Mouse (Mus musculus): ENCODE data around the gene Ptchd1. TPM values are rescaled to one million over a fixed set of nuclear protein-coding genes. Genes with fewer than 3 reads are reported as not detected.

The Ptchd1 gene
- 0.22 and 0.46 TPM in 2 replicates for polyA plus RNA-seq (2012; rRNA removed)

DNA sequence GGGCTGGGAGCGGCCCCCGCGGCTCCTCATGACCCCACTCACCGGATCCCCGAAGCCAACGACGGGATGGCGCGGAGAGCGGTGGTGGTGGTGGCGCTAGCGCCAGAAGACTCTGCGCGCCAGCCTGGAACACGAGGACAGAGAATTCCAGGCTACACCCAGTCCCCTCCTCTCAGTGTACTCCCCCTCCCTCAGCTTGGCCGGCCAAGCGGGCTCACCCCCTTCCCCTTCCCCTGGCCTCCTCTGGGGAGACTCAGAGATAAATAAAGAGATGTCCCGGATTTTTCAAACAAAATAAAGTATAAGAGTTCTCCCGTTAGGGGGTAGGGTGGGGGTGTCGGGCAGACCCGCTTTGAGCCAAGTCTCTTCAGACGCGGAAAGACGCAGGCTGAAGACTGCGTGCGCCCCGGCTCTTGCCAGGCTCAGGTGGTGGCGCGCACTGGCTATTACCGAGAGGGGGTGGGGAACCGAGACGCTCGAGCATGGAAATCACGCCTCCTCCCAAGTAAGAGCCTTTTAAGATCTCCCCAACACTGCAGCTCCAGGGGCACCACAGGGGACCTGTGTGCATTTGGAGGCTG, at the start of gene Ptchd1:
Gene Ptchd1 (minus strand): TSS at position 114 of the 581 bp plus-strand sequence.
- peak within 1 kb of the TSS; percentile 52 for H3K4me3 ChIP-seq (ENCODE audit: insufficient read depth, low read depth, low read length)
- no peaks in the 10 kb centered on the region; the same call in 1 of the 2 replicates for H3K27me3 ChIP-seq (replicated peaks; ENCODE audit: control insufficient read depth, insufficient read depth, low read length)
- DNase-seq, result no peak
- under 1% methylated on average over 33 of the region's 34 CpGs for WGBS
- no peaks in the 10 kb centered on the region for H3K4me1 ChIP-seq (ENCODE audit: control insufficient read depth, insufficient read depth, low read length)
- H3K27ac ChIP-seq (ENCODE audit: insufficient read depth, low read depth, low read length), result no peak within 1 kb of the TSS
- H3K36me3 ChIP-seq (ENCODE audit: control insufficient read depth, insufficient read depth, low read length), result no peaks in the 10 kb centered on the region
- no peak for TF ChIP-seq POLR2A (IDR thresholded peaks at IDR 0.05; ENCODE audit: low read depth, low read length)
- TF ChIP-seq CTCF (conservative IDR thresholded peaks at IDR 0.05; ENCODE audit: insufficient read depth, insufficient read length, low read depth, low read length), result no peak

DNA sequence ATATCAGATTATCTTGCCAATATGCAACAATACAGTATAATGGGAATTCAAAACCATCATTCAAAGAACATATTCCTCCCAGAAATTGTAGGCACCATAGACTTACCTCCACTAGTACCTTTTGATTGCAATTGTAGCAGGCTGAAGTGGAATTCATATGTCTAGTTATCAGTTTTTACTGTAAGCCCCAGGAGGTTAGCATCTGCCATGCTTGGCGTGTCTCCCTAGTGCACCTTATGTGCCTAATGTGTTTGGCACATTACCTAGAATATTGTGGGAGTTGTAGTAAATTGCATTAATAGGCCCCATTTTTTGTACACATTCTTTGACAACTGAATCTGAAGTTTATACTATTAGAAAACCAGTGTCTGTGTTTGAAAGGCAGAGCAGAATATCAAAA, 34.4 kb upstream of the Ptchd1 start:
- Histone ChIP-seq H3K27ac (ENCODE audit: insufficient read depth, low read depth, low read length) (no peak overlapping the region), H3K36me3 (ENCODE audit: control insufficient read depth, insufficient read depth, low read length) (no peaks in the 10 kb centered on the region), H3K4me3 (ENCODE audit: insufficient read depth, low read depth, low read length) (no peak overlapping the region), H3K4me1 (ENCODE audit: control insufficient read depth, insufficient read depth, low read length) (no peaks in the 10 kb centered on the region), H3K27me3 (replicated peaks; ENCODE audit: control insufficient read depth, insufficient read depth, low read length) (no peaks in the 10 kb centered on the region)
- no peak for DNase-seq
- TF ChIP-seq CTCF (conservative IDR thresholded peaks at IDR 0.05; ENCODE audit: insufficient read depth, insufficient read length, low read depth, low read length), result no peak
- no peak for TF ChIP-seq POLR2A (IDR thresholded peaks at IDR 0.05; ENCODE audit: low read depth, low read length)
- WGBS, result 86% methylated on average over 1 of the region's 1 CpGs

DNA sequence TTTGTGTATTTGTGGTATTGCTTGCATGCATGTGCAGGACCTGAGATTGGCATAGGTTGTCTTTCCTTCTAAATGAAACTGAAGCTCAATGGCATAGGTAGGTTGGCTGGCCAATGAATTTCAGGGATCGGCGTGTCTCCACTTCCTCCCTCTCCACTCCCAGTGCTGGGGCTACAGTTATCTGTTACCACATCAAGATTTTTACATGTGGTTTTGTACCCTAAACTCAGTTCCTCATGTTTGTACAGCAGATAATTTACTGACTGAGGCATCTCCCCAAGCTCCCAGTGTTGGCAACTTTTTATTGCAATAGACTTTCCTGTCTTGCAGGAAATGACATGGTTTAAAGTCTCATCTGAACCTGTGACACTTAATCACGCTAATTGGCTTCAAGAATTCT, 22.4 kb upstream of the Ptchd1 start:
- WGBS, result 83% methylated on average over 3 of the region's 3 CpGs
- TF ChIP-seq CTCF (conservative IDR thresholded peaks at IDR 0.05; ENCODE audit: insufficient read depth, insufficient read length, low read depth, low read length) (no peak), POLR2A (IDR thresholded peaks at IDR 0.05; ENCODE audit: low read depth, low read length) (no peak)
- H3K4me3 ChIP-seq (ENCODE audit: insufficient read depth, low read depth, low read length), result no peak overlapping the region
- no peaks in the 10 kb centered on the region for H3K27me3 ChIP-seq (replicated peaks; ENCODE audit: control insufficient read depth, insufficient read depth, low read length)
- H3K4me1 ChIP-seq (ENCODE audit: control insufficient read depth, insufficient read depth, low read length), result no peaks in the 10 kb centered on the region
- H3K27ac ChIP-seq (ENCODE audit: insufficient read depth, low read depth, low read length), result no peak overlapping the region
- no peak for DNase-seq
- H3K36me3 ChIP-seq (ENCODE audit: control insufficient read depth, insufficient read depth, low read length), result no peaks in the 10 kb centered on the region

DNA sequence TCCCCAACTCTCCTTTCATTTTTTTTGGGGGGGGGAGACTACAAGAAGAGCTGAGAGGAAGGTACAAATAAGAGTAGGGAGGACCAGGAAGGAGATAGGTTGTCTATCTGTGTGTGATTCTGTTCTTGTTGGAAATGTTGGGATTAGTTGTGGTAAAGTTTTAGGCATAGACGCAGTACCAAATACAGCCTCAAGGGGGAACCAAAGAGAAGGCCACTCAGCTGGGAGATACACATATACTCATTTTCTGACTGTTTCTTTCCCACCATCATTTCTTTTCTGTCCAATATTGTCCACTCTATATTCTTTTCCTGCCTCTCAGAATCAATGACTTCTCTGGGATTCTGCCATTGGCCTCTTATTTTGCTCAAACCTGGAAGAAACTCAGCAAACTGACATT, 20.4 kb upstream of the Ptchd1 start:
- Histone ChIP-seq H3K27me3 (replicated peaks; ENCODE audit: control insufficient read depth, insufficient read depth, low read length) (no peaks in the 10 kb centered on the region), H3K4me1 (ENCODE audit: control insufficient read depth, insufficient read depth, low read length) (no peaks in the 10 kb centered on the region), H3K36me3 (ENCODE audit: control insufficient read depth, insufficient read depth, low read length) (no peaks in the 10 kb centered on the region), H3K27ac (ENCODE audit: insufficient read depth, low read depth, low read length) (no peak overlapping the region), H3K4me3 (ENCODE audit: insufficient read depth, low read depth, low read length) (no peak overlapping the region)
- 17% methylated on average over 1 of the region's 1 CpGs for WGBS
- no peak for TF ChIP-seq CTCF (conservative IDR thresholded peaks at IDR 0.05; ENCODE audit: insufficient read depth, insufficient read length, low read depth, low read length)
- no peak for TF ChIP-seq POLR2A (IDR thresholded peaks at IDR 0.05; ENCODE audit: low read depth, low read length)
- peak; percentile 37 for DNase-seq

DNA sequence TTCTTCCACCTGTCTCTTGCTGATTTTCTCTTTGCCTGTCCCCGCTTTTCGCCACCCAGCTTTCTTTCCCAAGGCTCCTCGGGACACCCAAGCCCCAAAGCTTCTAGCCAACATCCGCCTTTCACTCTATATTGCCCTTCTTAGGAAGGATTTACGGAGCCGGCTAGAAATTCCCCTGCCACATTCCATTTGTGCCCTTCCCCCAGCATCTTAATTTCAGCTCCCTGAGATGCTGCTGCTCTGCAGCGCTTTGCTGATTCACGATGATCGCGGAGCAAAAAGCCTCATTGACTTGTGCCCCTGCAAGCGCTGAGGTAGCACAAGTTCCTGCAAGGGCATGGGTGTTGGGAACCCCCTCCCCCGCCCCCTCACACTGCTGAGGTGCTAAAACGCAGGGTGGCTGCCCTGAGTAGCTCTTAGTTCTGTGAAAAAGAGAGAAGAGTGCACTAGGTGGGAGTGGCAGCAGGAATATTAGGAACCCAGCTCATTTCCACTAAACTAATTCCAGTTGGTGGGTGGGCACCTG, 2.1 kb upstream of the Ptchd1 start:
- TF ChIP-seq POLR2A (IDR thresholded peaks at IDR 0.05; ENCODE audit: low read depth, low read length), result no peak
- no peak for TF ChIP-seq CTCF (conservative IDR thresholded peaks at IDR 0.05; ENCODE audit: insufficient read depth, insufficient read length, low read depth, low read length)
- no peaks in the 10 kb centered on the region for H3K4me1 ChIP-seq (ENCODE audit: control insufficient read depth, insufficient read depth, low read length)
- H3K4me3 ChIP-seq (ENCODE audit: insufficient read depth, low read depth, low read length), result no peak overlapping the region
- 4% methylated on average over 13 of the region's 13 CpGs for WGBS
- H3K27me3 ChIP-seq (replicated peaks; ENCODE audit: control insufficient read depth, insufficient read depth, low read length), result no peaks in the 10 kb centered on the region; the same call in 1 of the 2 replicates
- H3K27ac ChIP-seq (ENCODE audit: insufficient read depth, low read depth, low read length), result no peak overlapping the region
- DNase-seq, result no peak
- no peaks in the 10 kb centered on the region for H3K36me3 ChIP-seq (ENCODE audit: control insufficient read depth, insufficient read depth, low read length)

- under 1% methylated on average over 15 of the region's 15 CpGs for WGBS
- no peak for TF ChIP-seq CTCF (conservative IDR thresholded peaks at IDR 0.05; ENCODE audit: insufficient read depth, insufficient read length, low read depth, low read length)
- no peak for TF ChIP-seq POLR2A (IDR thresholded peaks at IDR 0.05; ENCODE audit: low read depth, low read length)
- Histone ChIP-seq H3K4me1 (ENCODE audit: control insufficient read depth, insufficient read depth, low read length) (no peaks in the 10 kb centered on the region), H3K27me3 (replicated peaks; ENCODE audit: control insufficient read depth, insufficient read depth, low read length) (no peaks in the 10 kb centered on the region; the same call in 1 of the 2 replicates), H3K4me3 (ENCODE audit: insufficient read depth, low read depth, low read length) (peak overlapping the region; percentile 6; the same call in 1 of the 2 replicates), H3K27ac (ENCODE audit: insufficient read depth, low read depth, low read length) (no peak overlapping the region), H3K36me3 (ENCODE audit: control insufficient read depth, insufficient read depth, low read length) (no peaks in the 10 kb centered on the region)
- DNase-seq, result no peak
Measured at GRCm38 (mm10) chrX:155624895-155625294, 1.3 kb upstream of the Ptchd1 start.

DNA sequence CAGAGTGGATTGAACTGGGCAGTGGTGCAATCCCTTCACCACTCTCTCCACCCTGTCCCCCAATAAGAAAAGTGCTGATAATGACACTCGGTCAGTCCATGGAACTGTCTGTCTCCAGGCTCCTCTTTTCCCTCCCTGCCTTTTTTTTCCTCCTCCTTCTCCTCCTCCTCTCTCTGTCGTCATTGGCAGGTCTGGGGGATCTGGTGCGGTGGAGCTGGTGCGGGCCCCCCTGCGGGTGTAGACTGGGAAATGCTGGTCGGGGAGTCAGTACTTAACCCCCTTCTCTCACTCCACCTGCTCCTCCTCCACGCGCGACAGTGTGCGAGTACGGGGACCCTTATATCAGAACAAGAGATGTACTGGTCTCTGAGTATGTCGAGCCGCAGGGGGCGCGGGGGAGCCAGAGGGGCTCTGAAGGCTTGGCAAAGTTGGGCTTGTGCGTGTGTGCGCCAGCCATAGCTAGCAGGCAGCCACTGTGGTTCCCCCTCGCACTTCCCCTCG, 777 bp upstream of the Ptchd1 start, which contains the start of gene Gm15155:
Gene Gm15155 (plus strand): TSS at position 401 of the 501 bp plus-strand sequence.
- peak within 1 kb of the TSS; percentile 6 for H3K4me3 ChIP-seq (ENCODE audit: insufficient read depth, low read depth, low read length)
- no peak for DNase-seq

More for the DNA sequence above, 777 bp upstream of the Ptchd1 start, which contains the start of gene Gm15155:
- Histone ChIP-seq H3K36me3 (ENCODE audit: control insufficient read depth, insufficient read depth, low read length) (no peaks in the 10 kb centered on the region), H3K27ac (ENCODE audit: insufficient read depth, low read depth, low read length) (no peak within 1 kb of the TSS), H3K4me1 (ENCODE audit: control insufficient read depth, insufficient read depth, low read length) (no peaks in the 10 kb centered on the region), H3K27me3 (replicated peaks; ENCODE audit: control insufficient read depth, insufficient read depth, low read length) (no peaks in the 10 kb centered on the region; the same call in 1 of the 2 replicates)
- no peak for TF ChIP-seq CTCF (conservative IDR thresholded peaks at IDR 0.05; ENCODE audit: insufficient read depth, insufficient read length, low read depth, low read length)
- 2% methylated on average over 19 of the region's 19 CpGs for WGBS

Data from kidney, adult 2 months (tissue).